Mouse (Mus musculus) small intestine, adult 2 months (tissue): ENCODE measurements at regions not wholly inside any gene's neighbourhood (a gene's known extent, or its start where the extent isn't known, plus 50 kb on each side); places are given as distances from the start of the nearest gene placed in this dataset.

Experiments used
- CTCF ChIP-seq: fragments of 200-500 bp; IDR thresholded peaks from 2 replicates; pipeline ENCODE4 v1.5.1; 2012; ENCODE audit warnings: low read depth, mild to moderate bottlenecking, control low read depth, inconsistent platforms, low read length, moderate library complexity, mixed read lengths; ENCODE audit not compliant: insufficient replicate concordance, insufficient read length; ENCODE audit errors: extremely low read depth
- POLR2A ChIP-seq: fragments of 200-500 bp; IDR thresholded peaks from 2 replicates; pipeline ENCODE4 v1.6.1; 2012; ENCODE audit warnings: low read depth, mild to moderate bottlenecking, control low read depth, inconsistent platforms, low read length, moderate library complexity

GRCm38 (mm10) chr13:107779591-107779990 is 264.7 kb upstream of the Smim15 start:
- TF ChIP-seq POLR2A = no peak
- no peak for TF ChIP-seq CTCF
